Mouse (Mus musculus) lung, adult 2 months (tissue): ENCODE results near the gene Phf6.

Experiments used
- CTCF ChIP-seq: fragments of 200-500 bp; IDR thresholded peaks from 2 replicates; pipeline ENCODE4 v1.5.1; 2011; ENCODE audit warnings: mild to moderate bottlenecking, low read length, control low read depth; ENCODE audit not compliant: insufficient read depth
- POLR2A ChIP-seq: fragments of 200-500 bp; IDR thresholded peaks from 2 replicates; pipeline ENCODE4 v1.6.1; 2011; ENCODE audit warnings: low read depth, mild to moderate bottlenecking, control low read depth, low read length, borderline replicate concordance; ENCODE audit errors: extremely low read depth

DNA sequence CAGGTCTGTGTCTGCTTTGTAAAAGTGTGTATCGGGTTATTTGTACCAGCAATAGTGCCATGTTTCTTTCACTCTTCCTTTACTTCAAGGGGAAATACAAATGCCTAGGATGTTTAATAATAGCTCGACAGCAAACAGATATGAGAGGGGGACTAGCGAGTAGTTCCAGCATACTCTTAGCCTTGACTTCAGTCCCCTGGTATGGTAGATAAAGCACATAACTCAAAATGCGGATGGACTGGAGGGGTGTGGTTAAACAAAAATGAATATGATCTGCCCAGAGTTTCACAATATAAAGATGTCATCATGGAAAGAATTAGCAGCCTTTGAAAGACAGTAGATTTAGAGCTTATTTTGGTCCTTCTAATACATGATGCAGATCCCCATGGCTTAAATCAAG is 44.9 kb downstream of the Phf6 start:
- TF ChIP-seq CTCF: no peak
- no peak for TF ChIP-seq POLR2A
